Mouse (Mus musculus): ENCODE measurements around the gene Crebzf.

Gene Crebzf

GRCm38 (mm10) chr7:90473511-90473910 lies 31.0 kb downstream of the Crebzf start:
- in situ Hi-C loops (cut with MboI; ENCODE audit: unreplicated experiment in 2 of 2): loop anchor here (10.0 to 25.0 kb wide), 2 partner anchors 1259 to 1964 kb away; no protein-coding TSS in a partner anchor

DNA sequence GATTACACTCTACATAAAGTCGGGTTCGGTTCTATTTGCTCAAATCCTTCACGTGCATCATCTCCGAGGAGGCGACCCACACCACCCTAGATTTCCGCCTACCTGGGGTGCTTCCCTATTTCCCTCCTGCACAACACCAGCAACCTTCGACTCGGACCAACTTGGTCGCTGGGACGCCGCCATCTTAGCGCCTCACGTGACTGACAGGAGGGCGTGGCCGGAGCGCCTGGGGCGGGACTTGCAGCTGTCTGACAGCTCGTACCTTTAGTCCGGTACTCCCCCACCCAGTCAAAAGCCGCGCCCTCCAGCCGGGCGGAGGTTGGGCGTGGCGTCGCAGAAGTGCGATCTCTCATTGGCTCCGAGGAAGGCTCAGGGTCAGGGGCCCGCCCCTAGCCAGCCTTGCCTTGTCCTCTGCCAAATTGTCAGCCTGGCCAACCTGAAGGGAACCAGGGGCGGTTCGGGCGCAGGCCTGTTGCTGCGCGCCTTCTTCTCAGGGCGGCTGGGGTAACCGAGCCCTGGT lies 33.3 kb downstream of the Crebzf start, which contains the start of gene Tmem126b:
Gene Tmem126b (minus strand): TSS at position 209 of the 520 bp plus-strand sequence.
- in situ Hi-C loops (cut with MboI; ENCODE audit: unreplicated experiment in 2 of 2): loop anchor here in 1 of 2 experiments (5.0 to 10.0 kb wide), 2 partner anchors 34 to 1261 kb away; partner anchors contain the start of gene Crebzf

GRCm38 (mm10) chr7:90476313-90477245 lies 34.0 kb downstream of the Crebzf start, which contains the start of gene Dlg2:
Gene Dlg2 (plus strand): TSS chr7:90476672.
- in situ Hi-C loops (cut with MboI; ENCODE audit: unreplicated experiment in 2 of 2): loop anchor here in 1 of 2 experiments (5.0 to 10.0 kb wide), 2 partner anchors 34 to 1262 kb away; partner anchors contain the start of gene Crebzf

- in situ Hi-C loops (cut with MboI; ENCODE audit: unreplicated experiment in 2 of 2): no loop called here
Observed at GRCm38 (mm10) chr7:90482607-90483006, 40.1 kb downstream of the Crebzf start.

Measured in v-Abl transformed pro-B cells (cell line).